Mouse (Mus musculus) embryo, embryonic 11.5 days (tissue): ENCODE data around the gene Rbm4b.
"Not testable (repeated sequence)": the region's sequence is repeated elsewhere in the genome, so short reads cannot be mapped to it uniquely, and the experiment has no call there.

Source experiments
- DNase-seq: peaks from one replicate; pipeline ENCODE4 v3.0.0-alpha.2; 2012; ENCODE audit warnings: low read depth, low spot score

The Rbm4b gene

DNA sequence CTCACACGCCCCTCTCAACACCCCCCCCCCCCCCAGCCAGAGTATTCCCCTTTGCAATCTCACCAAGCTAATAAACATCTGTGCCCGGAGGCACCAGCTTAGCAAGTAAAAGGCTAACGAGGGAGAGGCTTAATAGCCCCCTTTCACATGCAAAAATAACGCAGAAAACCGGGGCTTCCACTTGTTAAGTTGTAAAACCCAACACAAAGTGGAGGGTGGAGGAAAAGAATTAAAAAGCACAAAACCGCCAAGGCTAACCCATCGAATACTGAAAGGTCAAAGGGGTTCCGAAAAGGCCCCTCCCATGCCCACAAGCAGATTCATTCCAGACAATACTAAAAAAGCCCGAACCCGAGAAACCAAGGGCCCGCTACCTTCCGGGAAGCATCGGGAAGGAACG is 54.0 kb downstream of the Rbm4b start:
- DNase-seq = no peak

DNA sequence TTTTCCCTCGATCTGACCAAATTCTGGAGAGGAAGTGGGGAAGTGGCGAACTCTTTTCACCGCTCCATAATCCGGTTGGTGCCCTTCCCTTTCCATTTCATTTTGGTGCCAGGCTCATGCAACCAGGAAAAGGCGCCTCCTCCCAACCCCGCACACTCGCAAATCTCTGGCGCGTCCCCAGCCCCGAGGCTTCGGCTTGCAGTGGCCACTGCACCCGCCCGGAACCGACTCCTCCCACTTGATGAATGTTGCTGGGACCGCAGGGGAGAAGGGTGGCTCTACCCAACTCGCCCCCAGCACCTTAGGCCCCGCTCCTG is 54.4 kb downstream of the Rbm4b start:
- DNase-seq = no peak

DNA sequence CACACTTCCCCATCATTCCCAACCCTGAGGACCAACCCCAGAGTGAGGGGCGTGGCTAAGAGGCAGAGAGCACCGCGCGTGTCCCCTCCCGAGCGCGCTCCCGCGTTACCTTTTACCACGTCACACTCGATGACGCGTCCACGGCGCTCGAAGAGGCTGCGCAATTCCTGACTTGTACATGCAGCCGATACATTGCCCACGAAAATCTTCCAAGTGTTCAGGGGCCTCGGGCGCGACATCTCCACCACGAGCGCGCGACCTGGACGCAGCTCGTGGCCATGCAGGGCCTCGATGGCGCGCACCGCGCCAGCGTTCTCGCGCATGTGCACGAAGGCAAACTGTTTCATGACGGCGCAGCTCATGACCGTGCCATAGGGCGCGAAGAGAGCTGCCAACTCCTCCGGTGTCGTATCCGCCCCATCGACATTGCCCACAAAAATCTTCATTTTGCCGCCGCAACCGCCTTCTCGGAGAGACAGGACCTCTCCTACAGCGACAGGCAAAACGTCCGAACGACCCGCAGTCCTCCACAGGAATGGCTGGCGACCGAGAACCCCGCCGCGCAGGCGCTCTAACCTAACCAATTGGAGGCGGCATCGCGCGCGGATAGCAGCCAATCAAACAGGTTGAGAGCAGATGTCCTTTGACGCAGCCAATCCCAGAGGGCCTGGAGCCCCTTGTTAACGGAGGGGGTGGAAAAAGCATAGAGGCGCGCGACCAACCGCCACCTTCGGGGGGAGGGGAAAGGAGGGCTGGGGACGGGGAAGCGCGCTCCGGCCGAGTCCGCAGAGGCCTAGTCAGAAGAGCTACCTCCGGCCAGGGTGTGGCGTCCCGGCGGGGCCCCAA is 55.0 kb downstream of the Rbm4b start, which contains the start of the genes Gm21992 and Rbm14:
TSS of gene Gm21992 (minus strand) at position 550 of the 846 bp plus-strand sequence.
TSS of gene Rbm14 (minus strand) at position 572 of the 846 bp plus-strand sequence.
- peak; percentile 98 for DNase-seq

DNA sequence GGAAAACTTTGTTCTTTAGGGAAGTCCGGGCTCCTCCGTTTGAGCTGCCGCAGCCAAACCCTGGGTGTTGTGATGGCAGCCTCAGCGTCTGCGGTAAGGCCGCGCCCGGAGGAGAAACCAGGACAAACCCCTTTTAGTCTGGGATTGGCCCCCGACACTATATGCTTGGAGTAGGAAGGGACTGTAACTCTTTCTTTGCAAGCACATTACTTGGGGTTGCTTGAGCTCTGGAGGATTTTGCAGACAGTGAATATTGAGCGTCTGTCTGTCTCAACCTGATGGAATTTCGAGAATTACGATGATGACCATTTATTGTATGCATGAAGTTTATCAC is 55.6 kb downstream of the Rbm4b start:
- no peak for DNase-seq

DNA sequence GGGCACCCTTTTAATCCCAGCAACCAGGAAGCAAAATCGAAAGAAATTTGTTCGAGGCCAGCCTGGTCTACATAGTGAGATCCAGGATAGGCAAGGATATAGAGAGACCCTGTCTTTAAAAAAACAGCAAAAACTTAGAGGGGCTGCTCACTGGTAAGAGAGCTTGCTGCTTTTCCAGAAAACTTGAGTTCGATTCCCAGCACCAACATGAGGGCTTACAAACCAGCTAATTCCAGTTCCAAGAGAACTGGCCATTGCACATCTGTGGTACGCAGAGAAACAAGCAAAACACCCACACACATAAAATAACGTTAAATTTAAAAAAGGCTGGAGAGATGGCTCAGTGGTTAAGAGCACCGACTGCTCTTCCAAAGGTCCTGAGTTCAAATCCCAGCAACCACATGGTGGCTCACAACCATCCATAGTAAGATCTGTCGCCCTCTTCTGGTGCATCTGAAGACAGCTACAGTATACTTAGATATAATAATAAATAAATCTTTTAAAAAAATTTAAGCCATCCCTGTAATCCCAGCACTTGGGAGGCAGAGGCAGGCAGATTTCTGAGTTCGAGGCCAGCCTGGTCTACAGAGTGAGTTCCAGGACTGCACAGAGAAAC is 56.1 kb downstream of the Rbm4b start:
- not testable (repeated sequence) for DNase-seq

DNA sequence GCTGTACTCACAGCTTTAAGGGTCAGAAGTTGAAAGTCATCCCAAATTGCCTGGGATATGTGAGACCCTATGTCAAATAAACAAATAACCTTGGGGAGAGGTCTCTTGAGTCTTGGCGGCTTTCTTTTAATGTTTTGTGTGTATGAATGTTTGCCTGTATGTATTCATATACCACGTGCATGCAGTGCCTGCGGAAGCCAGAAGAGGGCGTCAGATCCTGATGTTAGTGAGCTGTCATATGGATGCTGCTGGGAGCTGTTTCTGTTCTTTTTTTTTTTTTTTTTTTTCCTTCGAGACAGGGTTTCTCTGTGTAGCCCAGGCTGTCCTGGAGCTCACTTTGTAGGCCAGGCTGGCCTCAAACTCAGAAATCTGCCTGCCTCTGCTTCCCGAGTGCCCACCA is 56.7 kb downstream of the Rbm4b start:
- no peak for DNase-seq
